Mouse (Mus musculus) ES-Bruce4 (cell line): ENCODE measurements around the gene Cand2.

Experiments
- CTCF ChIP-seq: IDR thresholded peaks from one replicate; pipeline ENCODE4 v1.8.1; 2011; ENCODE audit warnings: low read depth, low read length
- EP300 ChIP-seq: IDR thresholded peaks from 2 replicates; pipeline ENCODE4 v1.6.1; 2011; ENCODE audit warnings: low read depth, low read length; ENCODE audit not compliant: insufficient read depth
- POLR2A ChIP-seq: IDR thresholded peaks from one replicate; pipeline ENCODE4 v1.8.1; 2011; ENCODE audit warnings: low read length; ENCODE audit not compliant: insufficient read depth

DNA sequence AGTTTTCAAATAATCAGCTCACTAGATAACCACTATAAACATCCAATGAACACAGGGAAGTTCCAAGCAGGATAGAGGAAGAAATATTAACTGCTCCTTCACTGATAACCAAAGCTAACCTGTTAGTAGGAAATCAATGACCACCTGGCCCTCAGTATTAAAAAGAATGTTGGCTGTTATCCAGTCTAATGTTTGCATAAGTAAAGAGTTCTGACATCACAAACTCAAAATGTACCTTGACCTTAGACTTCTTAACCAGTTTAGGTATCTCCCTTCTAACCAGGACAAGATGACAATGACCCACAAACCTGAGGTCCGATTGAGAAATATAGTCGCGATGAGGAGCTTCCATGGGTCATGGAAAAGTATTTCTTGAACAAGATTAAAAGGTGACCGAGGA, 70.7 kb downstream of the Cand2 start:
- TF ChIP-seq POLR2A (no peak), CTCF (no peak), EP300 (no peak)
